Mouse (Mus musculus) neural tube, embryonic 14.5 days (tissue): ENCODE results near the gene Col18a1. TPM values are rescaled to one million over a fixed set of nuclear protein-coding genes. Genes with fewer than 3 reads are reported as not detected.

ENCODE experiments used
- ATAC-seq: fragments of 200-750 bp; cut with Nextera tagmentation; 2 replicates; pipeline ENCODE4 v1.8.0; 2017; ENCODE audit warnings: low read depth, mild to moderate bottlenecking, moderate TSS enrichment, moderate library complexity
- H3K27ac ChIP-seq: fragments of 300-500 bp; sonication (generic); 2 replicates; pipeline ENCODE4 v1.5.1; 2014; ENCODE audit warnings: low read depth, mild to moderate bottlenecking, control low read depth, low read length, moderate library complexity, mixed read lengths
- H3K27me3 ChIP-seq: fragments of 300-500 bp; sonication (generic); 2 replicates; pipeline ENCODE4 v1.6.1; 2014; ENCODE audit warnings: low read length; ENCODE audit not compliant: control insufficient read depth, insufficient read depth
- H3K36me3 ChIP-seq: fragments of 300-500 bp; sonication (generic); 2 replicates; pipeline ENCODE4 v1.6.1; 2014; ENCODE audit warnings: low read length, mixed read lengths; ENCODE audit not compliant: control insufficient read depth, insufficient read depth
- H3K4me1 ChIP-seq: fragments of 300-500 bp; sonication (generic); 2 replicates; pipeline ENCODE4 v1.6.1; 2014; ENCODE audit warnings: low read length; ENCODE audit not compliant: control insufficient read depth, insufficient read depth
- H3K4me2 ChIP-seq: fragments of 300-500 bp; sonication (generic); 2 replicates; pipeline ENCODE4 v1.6.1; 2014; ENCODE audit warnings: mild to moderate bottlenecking, low read depth, low read length, control low read depth
- H3K4me3 ChIP-seq: fragments of 300-500 bp; sonication (generic); 2 replicates; pipeline ENCODE4 v1.5.1; 2014; ENCODE audit warnings: low read depth, low read length, control low read depth, mixed read lengths
- H3K9ac ChIP-seq: fragments of 300-500 bp; sonication (generic); replicated peaks from 2 replicates; pipeline ENCODE4 v1.6.1; 2014; ENCODE audit warnings: low read depth, mild to moderate bottlenecking, control low read depth, low read length, mixed read lengths
- H3K9me3 ChIP-seq: fragments of 300-500 bp; sonication (generic); 2 replicates; pipeline ENCODE4 v1.6.1; 2016; ENCODE audit warnings: low read length; ENCODE audit not compliant: control insufficient read depth
- WGBS: fragments of 180-500 bp; shearing (Covaris S2); extraction: QIAGEN DNeasy Blood & Tissue Kit; methylation state at CpG from one replicate; pipeline ENCODE4 v1.1.7; 2014; 5-methylcytosine and 5-hydroxymethylcytosine counted together
- polyA plus RNA-seq: library from polyadenylated mRNA; unstranded; fragments of >200 nt; fragmentation: Nextera tagmentation; extraction: Ambion mirVana; gene quantifications from 2 replicates; pipeline ENCODE4 v1.2.1, GENCODE M21; 2014

Gene Col18a1
- polyA plus RNA-seq, 1 experiment from 2014 or later = 5.3 TPM

DNA sequence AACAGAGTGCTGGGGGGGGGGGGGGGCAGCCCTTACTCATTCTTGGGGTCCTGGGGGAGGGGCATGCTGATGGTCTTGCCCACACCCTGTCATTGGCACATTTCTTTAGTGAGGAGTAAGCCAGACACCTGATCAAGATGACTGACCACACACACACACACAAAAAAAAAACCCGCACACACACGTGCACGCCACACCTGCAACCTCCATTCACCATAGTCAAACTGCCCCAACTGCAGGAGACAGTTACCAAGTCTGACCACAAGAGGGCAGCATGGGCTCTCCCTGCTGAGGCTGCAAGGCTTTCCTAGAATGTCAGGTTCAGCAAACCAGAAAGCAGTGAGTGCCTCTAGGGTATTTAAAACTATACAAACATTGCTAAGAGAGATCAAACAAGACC is 83.9 kb downstream of the Col18a1 start:
- Histone ChIP-seq H3K27ac (no peak overlapping the region), H3K4me3 (no peak overlapping the region), H3K4me1 (no peaks in the 10 kb centered on the region), H3K27me3 (no peaks in the 10 kb centered on the region), H3K9ac (no peak overlapping the region), H3K9me3 (no peaks in the 10 kb centered on the region), H3K4me2 (no peak overlapping the region), H3K36me3 (no peaks in the 10 kb centered on the region)
- WGBS = 38% methylated on average over 3 of the region's 3 CpGs
- no peak for ATAC-seq

DNA sequence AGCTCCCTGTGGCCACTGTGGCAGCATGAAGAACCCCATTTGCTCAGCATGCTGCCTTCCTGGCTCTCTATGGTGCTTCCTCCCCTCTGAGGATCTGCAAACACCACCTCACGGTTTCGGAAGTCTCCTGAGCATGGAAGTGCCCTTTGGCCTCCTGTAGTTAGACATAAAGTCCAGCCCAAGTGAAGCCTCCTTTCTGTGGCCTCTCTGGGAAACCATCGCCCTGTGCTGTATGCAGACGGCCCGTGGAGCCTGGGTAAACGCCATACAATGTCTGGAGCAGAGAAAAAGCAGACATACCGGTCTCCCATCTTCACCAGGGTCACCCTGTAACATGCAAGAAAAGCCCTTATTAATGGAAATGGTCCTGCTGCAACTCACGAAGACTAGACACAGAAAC is 87.4 kb downstream of the Col18a1 start:
- no peaks in the 10 kb centered on the region for H3K4me1 ChIP-seq
- ATAC-seq = no peak
- H3K4me3 ChIP-seq = no peak overlapping the region
- WGBS = 88% methylated on average over 8 of the region's 8 CpGs
- no peak overlapping the region for H3K9ac ChIP-seq
- H3K9me3 ChIP-seq = no peaks in the 10 kb centered on the region
- no peaks in the 10 kb centered on the region for H3K36me3 ChIP-seq
- H3K27ac ChIP-seq = no peak overlapping the region
- H3K27me3 ChIP-seq = no peaks in the 10 kb centered on the region
- no peak overlapping the region for H3K4me2 ChIP-seq

DNA sequence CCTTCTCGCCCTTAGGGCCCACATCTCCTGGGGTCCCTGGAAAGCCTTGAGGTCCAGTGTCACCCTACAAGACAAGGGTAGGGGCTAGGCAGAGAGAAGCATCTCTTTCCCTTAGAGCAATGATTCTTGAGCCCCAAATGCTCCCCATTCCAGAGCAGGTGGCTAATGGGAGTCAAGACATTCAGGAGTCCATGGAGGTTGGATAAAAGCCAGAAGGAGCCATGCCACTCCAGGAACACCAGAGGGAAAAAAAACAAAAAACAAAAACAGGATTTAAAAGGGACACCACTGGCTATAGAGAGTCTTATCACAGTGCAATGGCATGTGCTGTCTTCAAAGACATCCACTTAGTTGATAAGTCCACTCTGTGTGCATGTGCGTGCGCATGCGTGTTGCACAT is 87.9 kb downstream of the Col18a1 start:
- H3K36me3 ChIP-seq = no peaks in the 10 kb centered on the region
- H3K27me3 ChIP-seq = no peaks in the 10 kb centered on the region
- H3K27ac ChIP-seq = no peak overlapping the region
- H3K4me2 ChIP-seq = no peak overlapping the region
- WGBS = 92% methylated on average over 4 of the region's 4 CpGs
- H3K9ac ChIP-seq = no peak overlapping the region
- H3K9me3 ChIP-seq = no peaks in the 10 kb centered on the region
- no peak for ATAC-seq
- no peak overlapping the region for H3K4me3 ChIP-seq
- no peaks in the 10 kb centered on the region for H3K4me1 ChIP-seq

DNA sequence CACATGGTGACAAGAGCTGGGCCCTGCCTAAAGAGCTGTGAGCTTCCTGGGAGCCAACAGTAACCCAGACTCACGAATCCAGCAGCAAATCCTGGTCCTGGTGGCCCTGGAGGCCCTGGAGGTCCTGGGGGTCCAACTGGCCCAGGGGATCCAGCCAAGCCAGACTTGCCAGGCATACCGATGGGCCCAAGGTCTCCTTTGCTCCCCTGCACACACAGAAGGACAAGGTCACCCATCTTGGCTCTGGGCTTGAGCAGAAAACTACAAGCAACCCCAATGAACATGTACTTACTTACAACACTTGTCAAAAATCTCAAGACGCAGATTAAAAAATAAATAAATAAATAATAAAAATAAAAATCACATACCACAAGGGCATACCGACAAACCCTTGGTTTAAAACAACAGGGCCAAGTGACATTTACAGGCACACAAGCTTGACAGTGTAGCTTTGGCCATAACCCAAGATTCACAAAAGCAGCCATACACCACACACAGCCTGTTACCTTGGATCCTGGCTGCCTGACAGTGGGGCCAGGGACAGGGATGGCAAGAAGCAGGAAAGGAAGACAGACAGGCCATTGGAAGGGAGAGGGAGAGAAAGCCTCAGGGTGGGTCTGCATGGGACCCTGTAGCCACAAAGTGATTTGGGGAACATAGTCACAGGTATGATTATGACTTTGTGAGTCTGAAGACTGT is 91.9 kb downstream of the Col18a1 start:
- Histone ChIP-seq H3K36me3 (no peaks in the 10 kb centered on the region), H3K9me3 (no peaks in the 10 kb centered on the region), H3K27ac (no peak overlapping the region), H3K4me2 (no peak overlapping the region), H3K9ac (no peak overlapping the region), H3K4me3 (no peak overlapping the region), H3K4me1 (no peaks in the 10 kb centered on the region), H3K27me3 (no peaks in the 10 kb centered on the region)
- ATAC-seq = no peak
- 91% methylated on average over 4 of the region's 4 CpGs for WGBS

DNA sequence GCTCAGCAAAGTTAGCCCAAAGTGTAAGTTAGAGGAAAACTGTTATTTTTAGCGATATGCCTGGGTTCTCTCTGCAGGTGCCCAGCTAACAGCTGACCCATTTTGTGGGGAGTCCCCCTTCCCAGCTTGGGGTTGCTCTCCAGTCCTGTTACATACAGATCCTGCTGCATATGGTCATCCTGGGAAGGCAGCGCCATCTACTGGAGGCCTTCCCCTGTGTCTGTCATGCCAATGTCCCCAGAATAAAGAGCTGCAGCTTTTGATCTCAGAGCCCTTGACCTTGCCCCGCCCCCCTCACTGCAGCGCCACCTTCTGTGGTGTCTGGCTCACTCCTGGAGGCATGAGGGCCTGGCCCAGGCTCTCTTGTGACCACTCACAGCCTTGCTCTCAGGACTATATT is 96.3 kb downstream of the Col18a1 start:
- no peaks in the 10 kb centered on the region for H3K4me1 ChIP-seq
- WGBS = 49% methylated on average over 4 of the region's 4 CpGs
- no peak overlapping the region for H3K27ac ChIP-seq
- ATAC-seq = no peak; the same call in 1 of the 2 replicates
- H3K27me3 ChIP-seq = no peaks in the 10 kb centered on the region
- no peak overlapping the region for H3K4me2 ChIP-seq
- H3K9me3 ChIP-seq = no peaks in the 10 kb centered on the region
- H3K9ac ChIP-seq = no peak overlapping the region
- no peak overlapping the region for H3K4me3 ChIP-seq
- H3K36me3 ChIP-seq = no peaks in the 10 kb centered on the region

DNA sequence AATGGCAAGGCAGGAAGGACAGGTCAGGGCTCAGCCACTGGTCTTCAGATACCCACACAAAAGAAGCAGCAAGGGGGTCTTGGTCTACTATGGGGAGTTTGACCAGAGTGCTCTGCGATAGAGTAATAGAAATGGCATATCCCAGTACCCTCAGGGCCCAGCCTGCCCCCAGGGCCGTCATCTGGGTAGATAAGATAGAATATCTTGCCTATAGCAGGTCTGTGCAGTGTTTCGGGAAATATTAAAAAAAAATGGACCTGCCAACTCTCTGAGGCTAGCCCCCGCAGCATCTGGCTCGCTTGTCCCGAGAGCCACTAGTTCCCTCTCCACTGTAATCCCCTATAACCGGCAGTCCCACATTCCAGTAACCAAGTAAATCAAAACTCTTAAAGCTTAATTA is 97.9 kb downstream of the Col18a1 start:
- H3K4me3 ChIP-seq = no peak overlapping the region
- no peak overlapping the region for H3K27ac ChIP-seq
- no peak for ATAC-seq
- no peaks in the 10 kb centered on the region for H3K36me3 ChIP-seq
- no peak overlapping the region for H3K4me2 ChIP-seq
- H3K9me3 ChIP-seq = no peaks in the 10 kb centered on the region
- H3K4me1 ChIP-seq = no peaks in the 10 kb centered on the region
- WGBS = 94% methylated on average over 7 of the region's 7 CpGs
- H3K9ac ChIP-seq = no peak overlapping the region
- H3K27me3 ChIP-seq = no peaks in the 10 kb centered on the region

DNA sequence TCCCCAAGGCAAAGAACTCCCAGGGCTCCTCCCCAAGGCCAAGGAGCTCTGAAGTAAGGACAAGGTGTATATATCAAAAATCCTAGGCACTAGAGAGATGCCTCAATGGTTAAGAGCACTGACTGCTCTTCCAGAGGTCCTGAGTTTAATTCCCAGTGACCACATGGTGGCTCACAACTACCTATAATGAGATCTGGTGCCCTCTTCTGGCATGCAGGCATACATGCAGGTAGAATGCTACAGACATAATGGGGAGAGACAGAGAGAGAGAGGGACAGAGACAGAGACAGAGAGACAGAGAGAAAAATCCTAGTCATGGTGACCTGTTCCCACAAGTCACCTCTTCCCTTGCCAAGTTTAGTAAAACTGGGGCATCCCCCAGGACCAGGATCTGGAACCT is 101.7 kb downstream of the Col18a1 start:
- H3K9ac ChIP-seq = no peak overlapping the region
- H3K4me3 ChIP-seq = no peak overlapping the region
- no peaks in the 10 kb centered on the region for H3K9me3 ChIP-seq
- no peak overlapping the region for H3K4me2 ChIP-seq
- H3K27ac ChIP-seq = no peak overlapping the region
- no peak for ATAC-seq
- H3K36me3 ChIP-seq = no peaks in the 10 kb centered on the region
- H3K27me3 ChIP-seq = no peaks in the 10 kb centered on the region
- H3K4me1 ChIP-seq = no peaks in the 10 kb centered on the region

DNA sequence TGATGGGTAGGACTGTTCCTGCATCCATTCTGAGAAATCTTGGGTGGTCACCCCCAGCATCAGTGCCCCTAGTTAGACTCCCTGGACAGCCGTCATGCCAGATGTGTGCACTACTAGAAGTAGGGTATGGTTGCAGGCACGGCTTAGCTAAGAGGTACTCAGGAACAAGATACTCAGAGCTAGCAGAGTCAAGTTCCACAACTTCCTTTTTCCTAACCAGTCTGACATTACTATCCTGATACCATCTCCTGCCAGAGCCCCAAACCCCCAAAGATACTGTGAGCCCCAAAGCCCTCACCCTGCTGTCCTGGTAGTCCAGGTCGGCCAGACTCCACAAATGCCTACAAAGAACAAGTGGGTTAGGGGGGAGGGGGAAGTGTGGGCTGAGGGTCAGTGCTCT is 102.1 kb downstream of the Col18a1 start:
- WGBS = 90% methylated on average over 3 of the region's 3 CpGs
- Histone ChIP-seq H3K4me1 (no peaks in the 10 kb centered on the region), H3K4me2 (no peak overlapping the region), H3K4me3 (no peak overlapping the region), H3K9me3 (no peaks in the 10 kb centered on the region), H3K9ac (no peak overlapping the region), H3K27ac (no peak overlapping the region), H3K27me3 (no peaks in the 10 kb centered on the region), H3K36me3 (no peaks in the 10 kb centered on the region)
- no peak for ATAC-seq

DNA sequence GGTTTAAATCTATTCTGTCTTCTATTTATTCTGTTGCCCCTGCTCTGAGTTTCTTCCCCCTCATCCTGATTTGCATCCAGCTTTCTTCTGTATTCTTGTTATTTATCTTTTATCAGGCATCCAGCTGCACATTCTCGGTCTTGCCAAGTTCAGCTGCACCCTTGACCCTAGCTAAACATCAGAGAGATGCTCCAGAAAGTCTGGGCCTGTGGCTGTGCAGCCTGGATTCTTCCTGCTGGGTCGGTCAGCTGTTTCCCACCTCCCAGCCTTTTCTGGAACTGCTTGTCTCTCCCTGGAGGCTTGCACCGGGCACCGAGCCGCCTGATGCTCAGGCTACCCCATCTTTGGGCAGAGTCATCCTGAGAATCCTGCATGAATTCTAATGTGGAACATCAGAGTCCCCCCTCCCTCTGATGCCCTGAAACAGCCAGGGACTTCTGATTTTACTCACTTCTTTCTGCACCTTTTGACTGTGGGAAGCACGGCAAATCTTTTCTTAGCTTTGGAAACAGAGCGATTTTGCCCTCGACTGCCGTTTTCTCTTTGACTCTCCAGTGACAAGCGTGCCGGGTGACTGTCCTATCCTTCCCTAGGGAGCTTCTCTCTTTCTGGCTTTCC is 103.8 kb downstream of the Col18a1 start:
- no peak overlapping the region for H3K4me2 ChIP-seq
- no peaks in the 10 kb centered on the region for H3K36me3 ChIP-seq
- no peak overlapping the region for H3K27ac ChIP-seq
- H3K4me1 ChIP-seq = no peaks in the 10 kb centered on the region
- no peaks in the 10 kb centered on the region for H3K27me3 ChIP-seq
- no peak for ATAC-seq
- H3K9me3 ChIP-seq = no peaks in the 10 kb centered on the region
- H3K9ac ChIP-seq = no peak overlapping the region
- 90% methylated on average over 11 of the region's 11 CpGs for WGBS
- H3K4me3 ChIP-seq = no peak overlapping the region
